Mouse (Mus musculus) heart, embryonic 13.5 days (tissue): Measurements from ENCODE around the gene Slc19a2. TPM values are rescaled to one million over a fixed set of nuclear protein-coding genes. Genes with fewer than 3 reads are reported as not detected.

Experiments used
- ATAC-seq: fragments of 200-750 bp; cut with Nextera tagmentation; 2 replicates; pipeline ENCODE4 v1.8.0; 2017; ENCODE audit warnings: moderate TSS enrichment; ENCODE audit not compliant: insufficient number of reproducible peaks, low FRiP score, low TSS enrichment; ENCODE audit errors: extremely low read depth
- H3K27ac ChIP-seq: fragments of 300-500 bp; sonication (generic); replicated peaks from 2 replicates; pipeline ENCODE4 v1.5.1; 2015; ENCODE audit warnings: moderate library complexity, mild to moderate bottlenecking, inconsistent platforms
- H3K27me3 ChIP-seq: fragments of 300-500 bp; sonication (generic); replicated peaks from 2 replicates; pipeline ENCODE4 v1.6.1; 2015; ENCODE audit warnings: mild to moderate bottlenecking, inconsistent platforms
- H3K36me3 ChIP-seq: fragments of 300-500 bp; sonication (generic); 2 replicates; pipeline ENCODE4 v1.6.1; 2015; ENCODE audit warnings: mild to moderate bottlenecking, inconsistent platforms
- H3K4me1 ChIP-seq: fragments of 300-500 bp; sonication (generic); 2 replicates; pipeline ENCODE4 v1.6.1; 2015; ENCODE audit warnings: inconsistent platforms
- H3K4me2 ChIP-seq: fragments of 300-500 bp; sonication (generic); 2 replicates; pipeline ENCODE4 v1.6.1; 2015; ENCODE audit warnings: inconsistent platforms, mild to moderate bottlenecking, moderate library complexity
- H3K4me3 ChIP-seq: fragments of 300-500 bp; sonication (generic); 2 replicates; pipeline ENCODE4 v1.5.1; 2015; ENCODE audit warnings: moderate library complexity, mild to moderate bottlenecking, inconsistent platforms
- H3K9ac ChIP-seq: fragments of 300-500 bp; sonication (generic); 2 replicates; pipeline ENCODE4 v1.6.1; 2015; ENCODE audit warnings: inconsistent platforms, mild to moderate bottlenecking, moderate library complexity
- H3K9me3 ChIP-seq: fragments of 300-500 bp; sonication (generic); 2 replicates; pipeline ENCODE4 v1.6.1; 2016; ENCODE audit warnings: inconsistent platforms
- WGBS: fragments of 180-500 bp; shearing (Covaris S2); methylation state at CpG from one replicate; pipeline ENCODE4 v1.1.7; 2015; ENCODE audit warnings: mixed read lengths; 5-methylcytosine and 5-hydroxymethylcytosine counted together
- polyA plus RNA-seq: library from polyadenylated mRNA; unstranded; fragments of >200 nt; fragmentation: Nextera tagmentation; extraction: Ambion mirVana; gene quantifications from 2 replicates; pipeline ENCODE4 v1.2.1, GENCODE M21; 2015

Slc19a2 gene
- polyA plus RNA-seq, result 6.6 and 8.7 TPM in 2 replicates

- peak within 1 kb of the TSS; percentile 90 for H3K9ac ChIP-seq
- no peaks in the 10 kb centered on the region for H3K36me3 ChIP-seq
- no peaks in the 10 kb centered on the region for H3K27me3 ChIP-seq
- H3K27ac ChIP-seq, result peak within 1 kb of the TSS; percentile 89
- H3K4me1 ChIP-seq, result peaks cover 31% of the 10 kb centered on the region
- H3K9me3 ChIP-seq, result no peaks in the 10 kb centered on the region
- 1% methylated on average over 69 of the region's 79 CpGs for WGBS
- ATAC-seq, result peak; percentile 92
- H3K4me2 ChIP-seq, result peak within 1 kb of the TSS; percentile 91
- H3K4me3 ChIP-seq, result peak within 1 kb of the TSS; percentile 86
Measured at GRCm38 (mm10) chr1:164248465-164249331, at the start of gene Slc19a2. TSS of gene Slc19a2 (plus strand) at chr1:164249046.

GRCm38 (mm10) chr1:164199551-164199950, 49.3 kb upstream of the Slc19a2 start:
- Histone ChIP-seq H3K9me3 (no peaks in the 10 kb centered on the region), H3K4me1 (no peaks in the 10 kb centered on the region), H3K27ac (no peak overlapping the region), H3K4me3 (no peak overlapping the region), H3K27me3 (no peaks in the 10 kb centered on the region), H3K9ac (no peak overlapping the region), H3K4me2 (no peak overlapping the region), H3K36me3 (no peaks in the 10 kb centered on the region)
- no peak for ATAC-seq
- 73% methylated on average over 4 of the region's 4 CpGs for WGBS

GRCm38 (mm10) chr1:164208437-164208836, 40.4 kb upstream of the Slc19a2 start:
- H3K27ac ChIP-seq, result no peak overlapping the region
- no peak for ATAC-seq
- H3K9ac ChIP-seq, result no peak overlapping the region
- H3K36me3 ChIP-seq, result no peaks in the 10 kb centered on the region
- no peaks in the 10 kb centered on the region for H3K9me3 ChIP-seq
- H3K4me2 ChIP-seq, result no peak overlapping the region
- H3K27me3 ChIP-seq, result no peaks in the 10 kb centered on the region
- 55% methylated on average over 2 of the region's 2 CpGs for WGBS
- no peak overlapping the region for H3K4me3 ChIP-seq
- no peaks in the 10 kb centered on the region for H3K4me1 ChIP-seq

GRCm38 (mm10) chr1:164210899-164211298, 37.9 kb upstream of the Slc19a2 start:
- WGBS, result 79% methylated on average over 4 of the region's 4 CpGs
- H3K9me3 ChIP-seq, result no peaks in the 10 kb centered on the region
- H3K9ac ChIP-seq, result no peak overlapping the region
- no peak for ATAC-seq
- H3K27ac ChIP-seq, result no peak overlapping the region
- no peaks in the 10 kb centered on the region for H3K4me1 ChIP-seq
- H3K4me2 ChIP-seq, result no peak overlapping the region
- no peaks in the 10 kb centered on the region for H3K27me3 ChIP-seq
- H3K4me3 ChIP-seq, result no peak overlapping the region
- no peaks in the 10 kb centered on the region for H3K36me3 ChIP-seq

GRCm38 (mm10) chr1:164212686-164213085, 36.2 kb upstream of the Slc19a2 start:
- Histone ChIP-seq H3K27me3 (0 out of 2 replicates have a peak, but pooled peaks cover 4% of the 10 kb centered on the region), H3K27ac (no peak overlapping the region), H3K4me2 (no peak overlapping the region), H3K36me3 (no peaks in the 10 kb centered on the region), H3K4me1 (peaks cover 4% of the 10 kb centered on the region), H3K9ac (no peak overlapping the region), H3K9me3 (no peaks in the 10 kb centered on the region), H3K4me3 (no peak overlapping the region)
- WGBS, result 68% methylated on average over 8 of the region's 8 CpGs
- ATAC-seq, result no peak

GRCm38 (mm10) chr1:164214190-164214589, 34.7 kb upstream of the Slc19a2 start:
- ATAC-seq, result no peak
- no peaks in the 10 kb centered on the region for H3K36me3 ChIP-seq
- H3K27ac ChIP-seq, result no peak overlapping the region
- no peak overlapping the region for H3K4me2 ChIP-seq
- H3K9me3 ChIP-seq, result no peaks in the 10 kb centered on the region
- 0 out of 2 replicates have a peak, but pooled peaks cover 7% of the 10 kb centered on the region for H3K27me3 ChIP-seq
- H3K4me1 ChIP-seq, result peaks cover 11% of the 10 kb centered on the region
- 55% methylated on average over 8 of the region's 8 CpGs for WGBS
- no peak overlapping the region for H3K4me3 ChIP-seq
- H3K9ac ChIP-seq, result no peak overlapping the region

GRCm38 (mm10) chr1:164215097-164215496, 33.7 kb upstream of the Slc19a2 start:
- H3K4me2 ChIP-seq, result no peak overlapping the region
- no peak overlapping the region for H3K9ac ChIP-seq
- no peak for ATAC-seq
- peaks cover 7% of the 10 kb centered on the region; the same call in 1 of the 2 replicates for H3K27me3 ChIP-seq
- peaks cover 11% of the 10 kb centered on the region for H3K4me1 ChIP-seq
- no peak overlapping the region for H3K4me3 ChIP-seq
- WGBS, result 62% methylated on average over 3 of the region's 3 CpGs
- no peak overlapping the region for H3K27ac ChIP-seq
- no peaks in the 10 kb centered on the region for H3K36me3 ChIP-seq
- H3K9me3 ChIP-seq, result no peaks in the 10 kb centered on the region

- ATAC-seq, result no peak
- Histone ChIP-seq H3K9me3 (no peaks in the 10 kb centered on the region), H3K4me2 (no peak overlapping the region), H3K4me1 (peaks cover 11% of the 10 kb centered on the region), H3K27me3 (peaks cover 7% of the 10 kb centered on the region; the same call in 1 of the 2 replicates), H3K9ac (no peak overlapping the region), H3K4me3 (no peak overlapping the region), H3K36me3 (no peaks in the 10 kb centered on the region), H3K27ac (no peak overlapping the region)
- WGBS, result 65% methylated on average over 6 of the region's 6 CpGs
Measured at GRCm38 (mm10) chr1:164215540-164215939, 33.3 kb upstream of the Slc19a2 start.

- peaks cover 11% of the 10 kb centered on the region for H3K4me1 ChIP-seq
- H3K9me3 ChIP-seq, result no peaks in the 10 kb centered on the region
- H3K4me2 ChIP-seq, result peak overlapping the region; percentile 58
- H3K27ac ChIP-seq, result no peak overlapping the region
- no peak overlapping the region for H3K9ac ChIP-seq
- peaks cover 11% of the 10 kb centered on the region; the same call in 1 of the 2 replicates for H3K27me3 ChIP-seq
- ATAC-seq, result no peak
- H3K36me3 ChIP-seq, result no peaks in the 10 kb centered on the region
- peak overlapping the region; percentile 13 for H3K4me3 ChIP-seq
- 31% methylated on average over 15 of the region's 15 CpGs for WGBS
Measured at GRCm38 (mm10) chr1:164217791-164218685, 30.8 kb upstream of the Slc19a2 start.

- Histone ChIP-seq H3K27ac (no peak overlapping the region), H3K4me1 (peaks cover 11% of the 10 kb centered on the region), H3K9ac (no peak overlapping the region), H3K4me2 (no peak overlapping the region), H3K36me3 (no peaks in the 10 kb centered on the region), H3K4me3 (no peak overlapping the region), H3K9me3 (no peaks in the 10 kb centered on the region), H3K27me3 (peaks cover 11% of the 10 kb centered on the region; the same call in 1 of the 2 replicates)
- 79% methylated on average over 4 of the region's 4 CpGs for WGBS
- no peak for ATAC-seq
Measured at GRCm38 (mm10) chr1:164220261-164220660, 28.6 kb upstream of the Slc19a2 start.

- Histone ChIP-seq H3K9ac (no peak overlapping the region), H3K4me1 (peaks cover 3% of the 10 kb centered on the region), H3K27ac (no peak overlapping the region), H3K4me3 (no peak overlapping the region), H3K36me3 (no peaks in the 10 kb centered on the region), H3K4me2 (no peak overlapping the region), H3K27me3 (peaks cover 7% of the 10 kb centered on the region; the same call in 1 of the 2 replicates), H3K9me3 (no peaks in the 10 kb centered on the region)
- no peak for ATAC-seq
Measured at GRCm38 (mm10) chr1:164223089-164223488, 25.8 kb upstream of the Slc19a2 start.
